Mouse (Mus musculus): Measurements from ENCODE around the gene Nadk. TPM values are rescaled to one million over a fixed set of nuclear protein-coding genes. Genes with fewer than 3 reads are reported as not detected.

Gene Nadk
- polyA plus RNA-seq, 1 experiment from 2014 or later = 86.8 TPM

GRCm38 (mm10) chr4:155593780-155594179 lies 31.6 kb downstream of the Nadk start:
- Histone ChIP-seq H3K4me2 (no peak overlapping the region), H3K9ac (no peak overlapping the region), H3K27ac (no peak overlapping the region), H3K27me3 (no peaks in the 10 kb centered on the region), H3K36me3 (peaks cover 22% of the 10 kb centered on the region), H3K4me1 (no peaks in the 10 kb centered on the region), H3K9me3 (no peaks in the 10 kb centered on the region), H3K4me3 (no peak overlapping the region)
- ATAC-seq (ENCODE audit: insufficient number of reproducible peaks, insufficient read depth, low FRiP score, low TSS enrichment, low read depth) = no peak
- 61% methylated on average over 1 of the region's 1 CpGs for WGBS

GRCm38 (mm10) chr4:155595777-155596176 lies 33.6 kb downstream of the Nadk start:
- WGBS = 78% methylated on average over 3 of the region's 3 CpGs

GRCm38 (mm10) chr4:155596606-155597005 lies 34.4 kb downstream of the Nadk start:
- no peak for ATAC-seq (ENCODE audit: insufficient number of reproducible peaks, insufficient read depth, low FRiP score, low TSS enrichment, low read depth)
- H3K36me3 ChIP-seq = no peaks in the 10 kb centered on the region
- no peaks in the 10 kb centered on the region for H3K4me1 ChIP-seq
- H3K27ac ChIP-seq = no peak overlapping the region
- 80% methylated on average over 5 of the region's 5 CpGs for WGBS
- H3K9me3 ChIP-seq = no peaks in the 10 kb centered on the region
- H3K9ac ChIP-seq = no peak overlapping the region
- H3K4me2 ChIP-seq = no peak overlapping the region
- H3K27me3 ChIP-seq = no peaks in the 10 kb centered on the region
- no peak overlapping the region for H3K4me3 ChIP-seq

More at GRCm38 (mm10) chr4:155595777-155596176, 33.6 kb downstream of the Nadk start:
- ATAC-seq (ENCODE audit: insufficient number of reproducible peaks, insufficient read depth, low FRiP score, low TSS enrichment, low read depth) = no peak
- no peaks in the 10 kb centered on the region for H3K27me3 ChIP-seq
- H3K9me3 ChIP-seq = no peaks in the 10 kb centered on the region
- no peaks in the 10 kb centered on the region for H3K4me1 ChIP-seq
- no peak overlapping the region for H3K9ac ChIP-seq
- no peak overlapping the region for H3K27ac ChIP-seq
- 0 out of 2 replicates have a peak, but pooled peaks cover 4% of the 10 kb centered on the region for H3K36me3 ChIP-seq
- no peak overlapping the region for H3K4me3 ChIP-seq
- no peak overlapping the region for H3K4me2 ChIP-seq

- H3K4me2 ChIP-seq = no peak overlapping the region
- H3K27ac ChIP-seq = no peak overlapping the region
- H3K36me3 ChIP-seq = peaks cover 8% of the 10 kb centered on the region; the same call in 1 of the 2 replicates
- no peak overlapping the region for H3K4me3 ChIP-seq
- no peak overlapping the region for H3K9ac ChIP-seq
- H3K27me3 ChIP-seq = no peaks in the 10 kb centered on the region
- H3K9me3 ChIP-seq = no peaks in the 10 kb centered on the region
- 17% methylated on average over 20 of the region's 20 CpGs for WGBS
- H3K4me1 ChIP-seq = peaks cover 11% of the 10 kb centered on the region; the same call in 1 of the 2 replicates
- ATAC-seq (ENCODE audit: insufficient number of reproducible peaks, insufficient read depth, low FRiP score, low TSS enrichment, low read depth) = no peak
Observed at GRCm38 (mm10) chr4:155598536-155598935, 36.4 kb downstream of the Nadk start.

GRCm38 (mm10) chr4:155599901-155600825 lies 38.0 kb downstream of the Nadk start:
- Histone ChIP-seq H3K9ac (peak overlapping the region; percentile 94; the same call in 1 of the 2 replicates), H3K9me3 (no peaks in the 10 kb centered on the region), H3K4me2 (peak overlapping the region; percentile 87), H3K4me3 (peak overlapping the region; percentile 97), H3K36me3 (peaks cover 18% of the 10 kb centered on the region; the same call in 1 of the 2 replicates), H3K4me1 (peaks cover 11% of the 10 kb centered on the region; the same call in 1 of the 2 replicates), H3K27me3 (no peaks in the 10 kb centered on the region), H3K27ac (peak overlapping the region; percentile 99; the same call in 1 of the 2 replicates)
- 84% methylated on average over 11 of the region's 11 CpGs for WGBS
- no peak for ATAC-seq (ENCODE audit: insufficient number of reproducible peaks, insufficient read depth, low FRiP score, low TSS enrichment, low read depth)

GRCm38 (mm10) chr4:155601091-155601996 lies 39.2 kb downstream of the Nadk start, which contains the start of gene Slc35e2:
TSS of gene Slc35e2 (plus strand) at chr4:155601416.
- Histone ChIP-seq H3K36me3 (peaks cover 22% of the 10 kb centered on the region; the same call in 1 of the 2 replicates), H3K9me3 (no peaks in the 10 kb centered on the region), H3K4me2 (peak within 1 kb of the TSS; percentile 87), H3K4me1 (peaks cover 11% of the 10 kb centered on the region; the same call in 1 of the 2 replicates), H3K4me3 (peak within 1 kb of the TSS; percentile 97), H3K9ac (peak within 1 kb of the TSS; percentile 94), H3K27me3 (no peaks in the 10 kb centered on the region), H3K27ac (peak within 1 kb of the TSS; percentile 99)
- under 1% methylated on average over 64 of the region's 65 CpGs for WGBS
- peak; percentile 94 for ATAC-seq (ENCODE audit: insufficient number of reproducible peaks, insufficient read depth, low FRiP score, low TSS enrichment, low read depth)

- Histone ChIP-seq H3K9ac (peak overlapping the region; percentile 94), H3K4me3 (peak overlapping the region; percentile 97), H3K27ac (peak overlapping the region; percentile 99), H3K9me3 (no peaks in the 10 kb centered on the region), H3K4me2 (peak overlapping the region; percentile 87), H3K4me1 (peaks cover 11% of the 10 kb centered on the region; the same call in 1 of the 2 replicates), H3K27me3 (no peaks in the 10 kb centered on the region), H3K36me3 (peaks cover 22% of the 10 kb centered on the region; the same call in 1 of the 2 replicates)
- ATAC-seq (ENCODE audit: insufficient number of reproducible peaks, insufficient read depth, low FRiP score, low TSS enrichment, low read depth) = no peak; the same call in 1 of the 2 replicates
- 1% methylated on average over 31 of the region's 31 CpGs for WGBS
Observed at GRCm38 (mm10) chr4:155601997-155602456, 39.8 kb downstream of the Nadk start.

GRCm38 (mm10) chr4:155602753-155603152 lies 40.6 kb downstream of the Nadk start:
- no peak for ATAC-seq (ENCODE audit: insufficient number of reproducible peaks, insufficient read depth, low FRiP score, low TSS enrichment, low read depth)
- Histone ChIP-seq H3K4me3 (peak overlapping the region; percentile 97), H3K36me3 (peaks cover 25% of the 10 kb centered on the region; the same call in 1 of the 2 replicates), H3K9me3 (no peaks in the 10 kb centered on the region), H3K27ac (no peak overlapping the region), H3K4me1 (peaks cover 11% of the 10 kb centered on the region; the same call in 1 of the 2 replicates), H3K27me3 (no peaks in the 10 kb centered on the region), H3K9ac (no peak overlapping the region), H3K4me2 (peak overlapping the region; percentile 87)
- 81% methylated on average over 1 of the region's 1 CpGs for WGBS

- no peaks in the 10 kb centered on the region for H3K9me3 ChIP-seq
- H3K4me3 ChIP-seq = no peak overlapping the region
- H3K27ac ChIP-seq = no peak overlapping the region
- 96% methylated on average over 6 of the region's 6 CpGs for WGBS
- peaks cover 25% of the 10 kb centered on the region; the same call in 1 of the 2 replicates for H3K36me3 ChIP-seq
- no peak for ATAC-seq (ENCODE audit: insufficient number of reproducible peaks, insufficient read depth, low FRiP score, low TSS enrichment, low read depth)
- no peak overlapping the region for H3K9ac ChIP-seq
- no peak overlapping the region for H3K4me2 ChIP-seq
- H3K4me1 ChIP-seq = peaks cover 11% of the 10 kb centered on the region; the same call in 1 of the 2 replicates
- H3K27me3 ChIP-seq = no peaks in the 10 kb centered on the region
Observed at GRCm38 (mm10) chr4:155603801-155604200, 41.6 kb downstream of the Nadk start.

GRCm38 (mm10) chr4:155605132-155605531 lies 43.0 kb downstream of the Nadk start:
- Histone ChIP-seq H3K4me3 (no peak overlapping the region), H3K36me3 (peaks cover 30% of the 10 kb centered on the region), H3K9ac (no peak overlapping the region), H3K27ac (no peak overlapping the region), H3K27me3 (no peaks in the 10 kb centered on the region), H3K4me2 (no peak overlapping the region), H3K9me3 (no peaks in the 10 kb centered on the region), H3K4me1 (peaks cover 11% of the 10 kb centered on the region; the same call in 1 of the 2 replicates)
- no peak for ATAC-seq (ENCODE audit: insufficient number of reproducible peaks, insufficient read depth, low FRiP score, low TSS enrichment, low read depth)
- WGBS = 93% methylated on average over 4 of the region's 4 CpGs

- peaks cover 11% of the 10 kb centered on the region; the same call in 1 of the 2 replicates for H3K4me1 ChIP-seq
- ATAC-seq (ENCODE audit: insufficient number of reproducible peaks, insufficient read depth, low FRiP score, low TSS enrichment, low read depth) = no peak
- 85% methylated on average over 2 of the region's 2 CpGs for WGBS
- no peaks in the 10 kb centered on the region for H3K27me3 ChIP-seq
- no peak overlapping the region for H3K9ac ChIP-seq
- H3K4me2 ChIP-seq = no peak overlapping the region
- H3K27ac ChIP-seq = no peak overlapping the region
- no peaks in the 10 kb centered on the region for H3K9me3 ChIP-seq
- H3K36me3 ChIP-seq = peaks cover 45% of the 10 kb centered on the region
- no peak overlapping the region for H3K4me3 ChIP-seq
Observed at GRCm38 (mm10) chr4:155606825-155607224, 44.6 kb downstream of the Nadk start.
